Mouse (Mus musculus): ENCODE data around the gene Vtn. TPM values are rescaled to one million over a fixed set of nuclear protein-coding genes. Genes with fewer than 3 reads are reported as not detected.

The Vtn gene
- total and polyA plus RNA-seq, 2 experiments from 2014 or later, result 120 to 139 TPM

- peak; percentile 96 for ATAC-seq (ENCODE audit: low FRiP score)
Measured at GRCm38 (mm10) chr11:78512025-78512957, 13.4 kb downstream of the Vtn start, which contains the start of the genes Tmem199 and Poldip2. TSS of gene Tmem199 (minus strand) at chr11:78512172. TSS of gene Poldip2 (plus strand) at chr11:78512193.

GRCm38 (mm10) chr11:78513106-78513790 is 14.4 kb downstream of the Vtn start:
- H3K27me3 ChIP-seq (ENCODE audit: insufficient read depth, low read length), result no peaks in the 10 kb centered on the region
- H3K4me2 ChIP-seq (ENCODE audit: low read depth, low read length, poor library complexity, severe bottlenecking), result peak overlapping the region; percentile 92
- no peak overlapping the region for H3K27ac ChIP-seq (ENCODE audit: low read depth, low read length)
- peaks cover 6% of the 10 kb centered on the region; the same call in 1 of the 2 replicates for H3K4me1 ChIP-seq (ENCODE audit: insufficient read depth, low read length)
- WGBS, result 71% methylated on average over 3 of the region's 3 CpGs
- no peaks in the 10 kb centered on the region for H3K9me3 ChIP-seq (ENCODE audit: low read length)
- peaks cover 24% of the 10 kb centered on the region for H3K36me3 ChIP-seq (ENCODE audit: insufficient read depth, low read length)
- ATAC-seq (ENCODE audit: low FRiP score) (no peak), DNase-seq (ENCODE audit: low spot score) (no peak)
- H3K4me3 ChIP-seq (ENCODE audit: low read depth, low read length), result peak overlapping the region; percentile 83
- TF ChIP-seq CTCF (IDR thresholded peaks at IDR 0.05), result no peak
- H3K9ac ChIP-seq (replicated peaks; ENCODE audit: low read length, poor library complexity, severe bottlenecking), result peak overlapping the region; percentile 89; the same call in 1 of the 2 replicates

More at GRCm38 (mm10) chr11:78512025-78512957, 13.4 kb downstream of the Vtn start, which contains the start of the genes Tmem199 and Poldip2:
- peak; percentile 96 for DNase-seq (ENCODE audit: low spot score)
- peaks cover 6% of the 10 kb centered on the region; the same call in 1 of the 2 replicates for H3K4me1 ChIP-seq (ENCODE audit: insufficient read depth, low read length)
- H3K9ac ChIP-seq (replicated peaks; ENCODE audit: low read length, poor library complexity, severe bottlenecking), result peak within 1 kb of the TSS; percentile 89
- TF ChIP-seq CTCF (IDR thresholded peaks at IDR 0.05), result 0 out of 2 replicates have a peak, but pooled peaks have one; percentile 1
- H3K27me3 ChIP-seq (ENCODE audit: insufficient read depth, low read length), result no peaks in the 10 kb centered on the region
- no peaks in the 10 kb centered on the region for H3K9me3 ChIP-seq (ENCODE audit: low read length)
- H3K4me2 ChIP-seq (ENCODE audit: low read depth, low read length, poor library complexity, severe bottlenecking), result peak within 1 kb of the TSS; percentile 92
- peak within 1 kb of the TSS; percentile 88 for H3K27ac ChIP-seq (ENCODE audit: low read depth, low read length)
- peaks cover 22% of the 10 kb centered on the region for H3K36me3 ChIP-seq (ENCODE audit: insufficient read depth, low read length)
- under 1% methylated on average over 59 of the region's 67 CpGs for WGBS
- peak within 1 kb of the TSS; percentile 83 for H3K4me3 ChIP-seq (ENCODE audit: low read depth, low read length)

DNA sequence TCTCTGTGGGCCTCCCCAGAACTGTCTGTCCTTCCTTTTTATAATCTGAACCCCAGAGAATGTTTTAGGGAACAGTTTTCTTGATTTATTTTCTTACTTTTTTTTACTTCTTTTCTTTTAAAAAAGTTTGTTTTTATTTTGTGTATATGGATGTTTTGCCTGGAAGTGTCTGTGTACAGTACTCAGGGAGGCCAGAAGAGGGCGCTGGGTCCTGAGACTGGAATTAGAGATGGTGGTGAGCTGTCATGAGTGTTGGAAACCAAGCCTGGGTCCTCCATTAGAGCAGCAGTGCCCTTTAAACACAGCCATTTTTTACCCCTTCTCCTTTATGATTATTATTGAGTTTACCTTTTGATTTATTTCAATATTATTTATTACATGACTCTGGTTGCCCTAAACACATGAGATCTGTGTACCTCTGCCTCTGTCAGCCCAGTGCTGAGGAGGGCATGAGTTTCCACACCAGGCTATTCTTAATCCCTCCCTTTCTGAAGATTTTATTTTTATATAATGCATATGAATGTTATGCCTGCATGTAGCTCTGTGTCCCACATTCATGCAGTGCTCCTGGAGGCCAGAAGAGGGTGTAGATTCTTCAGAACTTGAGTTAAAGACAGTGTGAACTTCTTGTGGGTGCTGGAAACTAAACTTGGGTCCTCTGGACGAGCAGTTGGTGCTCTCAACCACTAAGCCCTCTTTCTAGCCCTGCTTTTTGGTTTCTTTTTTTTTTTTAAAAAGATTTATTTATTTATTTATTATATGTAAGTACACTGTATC is 16.8 kb downstream of the Vtn start:
- Histone ChIP-seq H3K9ac (replicated peaks; ENCODE audit: low read length, poor library complexity, severe bottlenecking) (no peak overlapping the region), H3K4me3 (ENCODE audit: low read depth, low read length) (no peak overlapping the region), H3K4me1 (ENCODE audit: insufficient read depth, low read length) (peaks cover 6% of the 10 kb centered on the region; the same call in 1 of the 2 replicates), H3K27me3 (ENCODE audit: insufficient read depth, low read length) (no peaks in the 10 kb centered on the region), H3K36me3 (ENCODE audit: insufficient read depth, low read length) (peaks cover 38% of the 10 kb centered on the region), H3K4me2 (ENCODE audit: low read depth, low read length, poor library complexity, severe bottlenecking) (no peak overlapping the region), H3K27ac (ENCODE audit: low read depth, low read length) (no peak overlapping the region), H3K9me3 (ENCODE audit: low read length) (no peaks in the 10 kb centered on the region)
- ATAC-seq (ENCODE audit: low FRiP score) (no peak), DNase-seq (ENCODE audit: low spot score) (no peak)
- WGBS, result 55% methylated on average over 2 of the region's 2 CpGs
- peak; percentile 61 for TF ChIP-seq CTCF (IDR thresholded peaks at IDR 0.05)

- Histone ChIP-seq H3K9me3 (ENCODE audit: low read length) (no peaks in the 10 kb centered on the region), H3K36me3 (ENCODE audit: insufficient read depth, low read length) (peaks cover 68% of the 10 kb centered on the region), H3K9ac (replicated peaks; ENCODE audit: low read length, poor library complexity, severe bottlenecking) (no peak overlapping the region), H3K27ac (ENCODE audit: low read depth, low read length) (no peak overlapping the region), H3K4me2 (ENCODE audit: low read depth, low read length, poor library complexity, severe bottlenecking) (no peak overlapping the region), H3K4me3 (ENCODE audit: low read depth, low read length) (no peak overlapping the region), H3K27me3 (ENCODE audit: insufficient read depth, low read length) (no peaks in the 10 kb centered on the region), H3K4me1 (ENCODE audit: insufficient read depth, low read length) (no peaks in the 10 kb centered on the region)
- 86% methylated on average over 10 of the region's 10 CpGs for WGBS
- no peak for ATAC-seq (ENCODE audit: low FRiP score)
- DNase-seq (ENCODE audit: low spot score), result no peak
- TF ChIP-seq CTCF (IDR thresholded peaks at IDR 0.05), result no peak
Measured at GRCm38 (mm10) chr11:78518931-78519330, 20.0 kb downstream of the Vtn start.

- Histone ChIP-seq H3K9ac (replicated peaks; ENCODE audit: low read length, poor library complexity, severe bottlenecking) (no peak overlapping the region), H3K27me3 (ENCODE audit: insufficient read depth, low read length) (no peaks in the 10 kb centered on the region), H3K4me1 (ENCODE audit: insufficient read depth, low read length) (no peaks in the 10 kb centered on the region), H3K4me3 (ENCODE audit: low read depth, low read length) (no peak overlapping the region), H3K27ac (ENCODE audit: low read depth, low read length) (0 out of 2 replicates have a peak overlapping the region, but pooled peaks have one; percentile 3), H3K36me3 (ENCODE audit: insufficient read depth, low read length) (peaks cover 81% of the 10 kb centered on the region), H3K4me2 (ENCODE audit: low read depth, low read length, poor library complexity, severe bottlenecking) (no peak overlapping the region), H3K9me3 (ENCODE audit: low read length) (no peaks in the 10 kb centered on the region)
- TF ChIP-seq CTCF (IDR thresholded peaks at IDR 0.05), result no peak
- DNase-seq (ENCODE audit: low spot score), result no peak
- ATAC-seq (ENCODE audit: low FRiP score), result no peak
- 94% methylated on average over 3 of the region's 3 CpGs for WGBS
Measured at GRCm38 (mm10) chr11:78521880-78522279, 23.0 kb downstream of the Vtn start.

All from midbrain, postnatal 0 days (tissue).